Mouse (Mus musculus) kidney, postnatal 0 days (tissue): ENCODE measurements around the gene Mkrn2os. TPM values are rescaled to one million over a fixed set of nuclear protein-coding genes. Genes with fewer than 3 reads are reported as not detected.

Experiments used
- ATAC-seq: fragments of 200-750 bp; cut with Nextera tagmentation; replicated peaks from 2 replicates; pipeline ENCODE4 v1.8.0; 2017; ENCODE audit warnings: low read depth, moderate number of reproducible peaks, moderate TSS enrichment, moderate library complexity; ENCODE audit not compliant: low FRiP score
- DNase-seq: peaks from one replicate; pipeline ENCODE4 v3.0.0-alpha.2; 2016; ENCODE audit warnings: low spot score
- H3K27ac ChIP-seq: fragments of 300-500 bp; sonication (generic); 2 replicates; pipeline ENCODE4 v1.5.1; 2014; ENCODE audit warnings: mild to moderate bottlenecking
- H3K27me3 ChIP-seq: fragments of 300-500 bp; sonication (generic); 2 replicates; pipeline ENCODE4 v1.6.1; 2014; ENCODE audit warnings: low read length, mixed read lengths; ENCODE audit not compliant: insufficient read depth
- H3K36me3 ChIP-seq: fragments of 300-500 bp; sonication (generic); 2 replicates; pipeline ENCODE4 v1.6.1; 2014; ENCODE audit warnings: low read length, mixed read lengths; ENCODE audit not compliant: insufficient read depth
- H3K4me1 ChIP-seq: fragments of 300-500 bp; sonication (generic); replicated peaks from 2 replicates; pipeline ENCODE4 v1.6.1; 2014; ENCODE audit warnings: antibody characterized with exemption, low read length, mixed read lengths; ENCODE audit not compliant: insufficient read depth
- H3K4me2 ChIP-seq: fragments of 300-500 bp; sonication (generic); 2 replicates; pipeline ENCODE4 v1.6.1; 2014; ENCODE audit warnings: mild to moderate bottlenecking, low read length, moderate library complexity, mixed read lengths
- H3K4me3 ChIP-seq: fragments of 300-500 bp; sonication (generic); replicated peaks from 2 replicates; pipeline ENCODE4 v1.5.1; 2014; ENCODE audit warnings: low read depth, low read length
- H3K9ac ChIP-seq: fragments of 300-500 bp; sonication (generic); 2 replicates; pipeline ENCODE4 v1.6.1; 2014; ENCODE audit warnings: low read depth, low read length
- H3K9me3 ChIP-seq: fragments of 300-500 bp; sonication (generic); replicated peaks from 2 replicates; pipeline ENCODE4 v1.6.1; 2016; ENCODE audit warnings: low read length, inconsistent platforms, mixed read lengths
- CTCF ChIP-seq: IDR thresholded peaks from 2 replicates; pipeline ENCODE4 v1.5.1; 2016; ENCODE audit warnings: antibody characterized with exemption, low read depth, mild to moderate bottlenecking, moderate library complexity
- WGBS: fragments of 180-500 bp; shearing (Covaris S2); extraction: QIAGEN DNeasy Blood & Tissue Kit; methylation state at CpG from one replicate; pipeline ENCODE4 v1.1.7; 2014; 5-methylcytosine and 5-hydroxymethylcytosine counted together
- polyA plus RNA-seq: library from polyadenylated mRNA; unstranded; fragments of >200 nt; fragmentation: Nextera tagmentation; extraction: Ambion mirVana; gene quantifications from 2 replicates; pipeline ENCODE4 v1.2.1, GENCODE M21; 2015

Mkrn2os gene
- polyA plus RNA-seq, 1 experiment from 2014 or later: 8.3 TPM

- WGBS: 73% methylated on average over 6 of the region's 6 CpGs
- no peaks in the 10 kb centered on the region for H3K4me1 ChIP-seq
- H3K27ac ChIP-seq: no peak overlapping the region
- H3K9me3 ChIP-seq: 0 out of 2 replicates have a peak, but pooled peaks cover 5% of the 10 kb centered on the region
- peaks cover 20% of the 10 kb centered on the region for H3K36me3 ChIP-seq
- no peaks in the 10 kb centered on the region for H3K27me3 ChIP-seq
- no peak for ATAC-seq
- H3K4me3 ChIP-seq: no peak overlapping the region
- H3K4me2 ChIP-seq: no peak overlapping the region
- no peak for TF ChIP-seq CTCF
- no peak overlapping the region for H3K9ac ChIP-seq
- no peak for DNase-seq
Measured at GRCm38 (mm10) chr6:115565479-115566045, 26.8 kb downstream of the Mkrn2os start.

- 44% methylated on average over 21 of the region's 21 CpGs for WGBS
- Histone ChIP-seq H3K36me3 (peaks cover 16% of the 10 kb centered on the region; the same call in 1 of the 2 replicates), H3K9ac (no peak overlapping the region), H3K27me3 (no peaks in the 10 kb centered on the region), H3K9me3 (no peaks in the 10 kb centered on the region), H3K4me2 (no peak overlapping the region), H3K4me1 (no peaks in the 10 kb centered on the region), H3K27ac (peak overlapping the region; percentile 31; the same call in 1 of the 2 replicates), H3K4me3 (no peak overlapping the region)
- TF ChIP-seq CTCF: no peak
- ATAC-seq (peak; percentile 83), DNase-seq (peak; percentile 52)
Measured at GRCm38 (mm10) chr6:115559651-115560632, 32.4 kb downstream of the Mkrn2os start.

- Histone ChIP-seq H3K4me1 (no peaks in the 10 kb centered on the region), H3K9me3 (no peaks in the 10 kb centered on the region), H3K4me3 (no peak overlapping the region), H3K27ac (no peak overlapping the region), H3K27me3 (no peaks in the 10 kb centered on the region), H3K9ac (no peak overlapping the region), H3K36me3 (peaks cover 16% of the 10 kb centered on the region; the same call in 1 of the 2 replicates), H3K4me2 (no peak overlapping the region)
- ATAC-seq (no peak), DNase-seq (no peak)
- 87% methylated on average over 2 of the region's 2 CpGs for WGBS
- no peak for TF ChIP-seq CTCF
Measured at GRCm38 (mm10) chr6:115558176-115558575, 34.2 kb downstream of the Mkrn2os start.

GRCm38 (mm10) chr6:115555485-115555884 lies 36.9 kb downstream of the Mkrn2os start:
- Histone ChIP-seq H3K9ac (no peak overlapping the region), H3K27me3 (no peaks in the 10 kb centered on the region), H3K9me3 (no peaks in the 10 kb centered on the region), H3K36me3 (peaks cover 16% of the 10 kb centered on the region; the same call in 1 of the 2 replicates), H3K4me1 (no peaks in the 10 kb centered on the region), H3K4me3 (no peak overlapping the region), H3K4me2 (no peak overlapping the region), H3K27ac (no peak overlapping the region)
- TF ChIP-seq CTCF: peak; percentile 33; the same call in 1 of the 2 replicates
- no peak for ATAC-seq
- WGBS: 73% methylated on average over 5 of the region's 5 CpGs
- no peak for DNase-seq

GRCm38 (mm10) chr6:115546276-115546675 lies 46.1 kb downstream of the Mkrn2os start:
- no peak for ATAC-seq
- no peak for DNase-seq
- WGBS: 83% methylated on average over 5 of the region's 5 CpGs
- Histone ChIP-seq H3K9me3 (no peaks in the 10 kb centered on the region), H3K4me1 (0 out of 2 replicates have a peak, but pooled peaks cover 7% of the 10 kb centered on the region), H3K27ac (no peak overlapping the region), H3K4me2 (no peak overlapping the region), H3K9ac (no peak overlapping the region), H3K27me3 (no peaks in the 10 kb centered on the region), H3K36me3 (peaks cover 12% of the 10 kb centered on the region; the same call in 1 of the 2 replicates), H3K4me3 (no peak overlapping the region)
- peak; percentile 73 for TF ChIP-seq CTCF

GRCm38 (mm10) chr6:115544442-115544970 lies 47.9 kb downstream of the Mkrn2os start, which contains the start of gene Tsen2:
Tsen2 (plus strand) TSS chr6:115544664.
- peak; percentile 97 for DNase-seq
- H3K9ac ChIP-seq: peak within 1 kb of the TSS; percentile 70
- peak; percentile 93 for ATAC-seq
- H3K4me1 ChIP-seq: 0 out of 2 replicates have a peak, but pooled peaks cover 7% of the 10 kb centered on the region
- under 1% methylated on average over 38 of the region's 38 CpGs for WGBS
- H3K4me2 ChIP-seq: peak within 1 kb of the TSS; percentile 85
- peaks cover 8% of the 10 kb centered on the region; the same call in 1 of the 2 replicates for H3K36me3 ChIP-seq
- no peaks in the 10 kb centered on the region for H3K27me3 ChIP-seq
- H3K27ac ChIP-seq: peak within 1 kb of the TSS; percentile 78
- H3K4me3 ChIP-seq: peak within 1 kb of the TSS; percentile 71
- H3K9me3 ChIP-seq: no peaks in the 10 kb centered on the region
- peak; percentile 40; the same call in 1 of the 2 replicates for TF ChIP-seq CTCF
